Mouse (Mus musculus) testis, adult 2 months (tissue): ENCODE results near the gene Tulp4.

ENCODE experiments used
- CTCF ChIP-seq: fragments of 200-500 bp; IDR thresholded peaks from 2 replicates; pipeline ENCODE4 v1.5.1; 2012; ENCODE audit warnings: low read depth, mild to moderate bottlenecking, inconsistent platforms, low read length, moderate library complexity; ENCODE audit not compliant: control insufficient read depth, insufficient read depth, insufficient replicate concordance
- POLR2A ChIP-seq: fragments of 200-500 bp; IDR thresholded peaks from 2 replicates; pipeline ENCODE4 v1.6.1; 2012; ENCODE audit warnings: low read depth, mild to moderate bottlenecking, inconsistent platforms, low read length, moderate library complexity; ENCODE audit not compliant: control insufficient read depth

- no peak for TF ChIP-seq CTCF
- TF ChIP-seq POLR2A: no peak
Observed at GRCm38 (mm10) chr17:6154366-6154765, 48.1 kb downstream of the Tulp4 start.
